In the genomic region with DNA sequence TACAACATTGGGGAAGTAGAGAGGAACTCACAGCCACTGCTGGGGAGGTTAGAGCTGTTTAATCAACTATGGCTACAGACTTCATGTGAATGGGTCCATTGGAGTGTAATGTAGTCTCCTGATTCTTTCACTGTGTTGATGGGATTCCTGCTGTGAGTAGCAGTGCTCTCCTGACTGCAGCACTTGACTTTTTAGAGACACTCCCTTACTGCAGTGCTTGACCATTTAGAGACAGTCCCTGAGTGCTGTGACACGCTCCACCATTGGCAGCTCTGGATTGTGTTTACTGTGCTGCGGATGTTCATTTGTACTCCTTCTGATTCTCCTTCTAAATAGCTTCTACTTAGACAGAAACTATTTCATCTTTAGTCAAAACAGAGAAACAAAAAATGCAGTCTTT, we compare ENCODE assay signal across 26 mouse cellular contexts. TPM values are rescaled to one million over a fixed set of nuclear protein-coding genes. Genes with fewer than 3 reads are reported as not detected.
DNase-seq lines count a peak whose midpoint lies in the region; ATAC-seq and TF ChIP-seq lines count a peak whose summit lies in the region.
"Had no signal": no experiment of that assay in that cellular context is flagged by ENCODE, and none has a peak within 500 bp of the region (broad histone marks: within the 10 kb centered on the region; RNA-seq: fewer than 3 reads in every experiment).

No protein-coding gene starts in this region.

- no peak for ATAC-seq in midbrain, embryonic 11.5 days (ENCODE audit: low FRiP score)
- no peak for ATAC-seq in midbrain, embryonic 14.5 days (ENCODE audit: low FRiP score, low TSS enrichment)
- ATAC-seq in hindbrain, embryonic 16.5 days, result no peak
- ATAC-seq: forebrain, embryonic 13.5 days had no signal

- no peak overlapping the region for H3K9ac ChIP-seq in midbrain, embryonic 11.5 days (ENCODE audit: low read length)
- no peak overlapping the region for H3K9ac ChIP-seq in midbrain, embryonic 14.5 days (replicated peaks; ENCODE audit: low read length)
- no peak overlapping the region for H3K9ac ChIP-seq in hindbrain, embryonic 16.5 days (ENCODE audit: low read depth, low read length)
- H3K9ac ChIP-seq: forebrain, embryonic 13.5 days; heart, embryonic 15.5 days; hindbrain, embryonic 13.5 days; kidney, embryonic 15.5 days; liver, embryonic 14.5 days; lung, embryonic 15.5 days; neural tube, embryonic 12.5 days had no signal

- TF ChIP-seq CTCF in layer of hippocampus, adult 2 months (conservative IDR thresholded peaks at IDR 0.05), result no peak

- peak overlapping the region; percentile 73; the same call in 1 of the 2 replicates for H3K27ac ChIP-seq in layer of hippocampus, adult 2 months
- H3K27ac ChIP-seq in midbrain, embryonic 11.5 days (ENCODE audit: low read depth, low read length), result no peak overlapping the region
- no peak overlapping the region for H3K27ac ChIP-seq in midbrain, embryonic 14.5 days (replicated peaks; ENCODE audit: low read depth, low read length)
- no peak overlapping the region for H3K27ac ChIP-seq in hindbrain, embryonic 16.5 days (ENCODE audit: low read depth, low read length)
- H3K27ac ChIP-seq: forebrain, embryonic 13.5 days; heart, embryonic 10.5 days; heart, embryonic 15.5 days; hindbrain, embryonic 13.5 days; kidney, embryonic 15.5 days; liver, embryonic 14.5 days; lung, embryonic 15.5 days; neural tube, embryonic 12.5 days had no signal

- no peaks in the 10 kb centered on the region for H3K4me1 ChIP-seq in midbrain, embryonic 11.5 days (ENCODE audit: control insufficient read depth, insufficient read depth, low read length)
- no peaks in the 10 kb centered on the region for H3K4me1 ChIP-seq in midbrain, embryonic 14.5 days (ENCODE audit: control insufficient read depth, insufficient read depth, low read length)
- H3K4me1 ChIP-seq in hindbrain, embryonic 16.5 days (ENCODE audit: control insufficient read depth, insufficient read depth, low read depth, low read length), result no peaks in the 10 kb centered on the region
- H3K4me1 ChIP-seq: heart, embryonic 10.5 days; hindbrain, embryonic 13.5 days; kidney, embryonic 15.5 days; lung, embryonic 15.5 days; neural tube, embryonic 12.5 days had no signal

- peaks cover 3% of the 10 kb centered on the region for H3K36me3 ChIP-seq in midbrain, embryonic 11.5 days (ENCODE audit: control insufficient read depth, insufficient read depth, low read length)
- H3K36me3 ChIP-seq in midbrain, embryonic 14.5 days (ENCODE audit: control insufficient read depth, insufficient read depth, low read length), result peaks cover 37% of the 10 kb centered on the region
- H3K36me3 ChIP-seq in hindbrain, embryonic 16.5 days (ENCODE audit: control insufficient read depth, insufficient read depth, low read length), result peaks cover 10% of the 10 kb centered on the region

- no peak for DNase-seq in layer of hippocampus, adult 2 months (ENCODE audit: low spot score in 2 of 2)
- DNase-seq in layer of hippocampus, adult 9-10 months (ENCODE audit: low spot score), result no peak
- peak; percentile 31 for DNase-seq in midbrain, embryonic 11.5 days (ENCODE audit: low spot score, missing footprints)
- DNase-seq in midbrain, embryonic 14.5 days, result no peak
- peak; percentile 89 for DNase-seq in R1 (ENCODE audit: low read depth, low spot score)
- DNase-seq in gastrocnemius, adult 18-20 months (ENCODE audit: low spot score), result no peak
- DNase-seq: adrenal gland, postnatal 14 days; cerebellum, adult 8-10 months; cerebellum, postnatal 25 days; gastrocnemius, postnatal 25 days; heart, adult 11 months; heart, postnatal 4 days; kidney, adult 11 months; kidney, postnatal 25 days; left cerebral cortex, postnatal 4 days; thymus, postnatal 4 days had no signal

- H3K9me3 ChIP-seq in midbrain, embryonic 11.5 days (ENCODE audit: control insufficient read depth, low read length), result no peaks in the 10 kb centered on the region
- H3K9me3 ChIP-seq in midbrain, embryonic 14.5 days (ENCODE audit: control insufficient read depth, low read length), result no peaks in the 10 kb centered on the region
- H3K9me3 ChIP-seq in hindbrain, embryonic 16.5 days (ENCODE audit: control insufficient read depth, low read length), result no peaks in the 10 kb centered on the region
- H3K9me3 ChIP-seq: forebrain, embryonic 13.5 days; heart, embryonic 10.5 days; heart, embryonic 15.5 days; hindbrain, embryonic 13.5 days; kidney, embryonic 15.5 days; lung, embryonic 15.5 days; neural tube, embryonic 12.5 days had no signal

- no peak overlapping the region for H3K4me3 ChIP-seq in layer of hippocampus, adult 2 months
- H3K4me3 ChIP-seq in midbrain, embryonic 11.5 days (ENCODE audit: low read depth, low read length), result no peak overlapping the region
- no peak overlapping the region for H3K4me3 ChIP-seq in midbrain, embryonic 14.5 days (replicated peaks; ENCODE audit: low read depth, low read length)
- no peak overlapping the region for H3K4me3 ChIP-seq in hindbrain, embryonic 16.5 days (ENCODE audit: low read length)
- H3K4me3 ChIP-seq: forebrain, embryonic 13.5 days; heart, embryonic 10.5 days; heart, embryonic 15.5 days; hindbrain, embryonic 13.5 days; kidney, embryonic 15.5 days; lung, embryonic 15.5 days; myocyte; neural tube, embryonic 12.5 days had no signal

- WGBS in midbrain, embryonic 11.5 days, result 56% methylated on average over 2 of the region's 2 CpGs
- 51% methylated on average over 2 of the region's 2 CpGs for WGBS in midbrain, embryonic 14.5 days
- WGBS in hindbrain, embryonic 16.5 days, result 42% methylated on average over 2 of the region's 2 CpGs

- no peaks in the 10 kb centered on the region for H3K27me3 ChIP-seq in midbrain, embryonic 11.5 days (ENCODE audit: control insufficient read depth, insufficient read depth, low read length)
- H3K27me3 ChIP-seq in midbrain, embryonic 14.5 days (ENCODE audit: control insufficient read depth, insufficient read depth, low read length), result no peaks in the 10 kb centered on the region
- no peaks in the 10 kb centered on the region for H3K27me3 ChIP-seq in hindbrain, embryonic 16.5 days (replicated peaks; ENCODE audit: control insufficient read depth, insufficient read depth, low read length)
- H3K27me3 ChIP-seq: forebrain, embryonic 13.5 days; heart, embryonic 15.5 days; hindbrain, embryonic 13.5 days; kidney, embryonic 15.5 days; lung, embryonic 15.5 days; neural tube, embryonic 12.5 days had no signal

- H3K4me2 ChIP-seq in midbrain, embryonic 11.5 days, result no peak overlapping the region
- H3K4me2 ChIP-seq in midbrain, embryonic 14.5 days (ENCODE audit: low read length), result no peak overlapping the region
- no peak overlapping the region for H3K4me2 ChIP-seq in hindbrain, embryonic 16.5 days (ENCODE audit: low read length)
- H3K4me2 ChIP-seq: forebrain, embryonic 13.5 days; heart, embryonic 15.5 days; hindbrain, embryonic 13.5 days; kidney, embryonic 15.5 days; lung, embryonic 15.5 days; neural tube, embryonic 12.5 days had no signal

RNA-seq across cellular contexts. Expression of a gene that starts 11.1 kb away (rescaled TPM):
- total RNA-seq in layer of hippocampus, adult 2 months (2021), result 10 to 100 TPM; 17.0 to 17.5 TPM
- polyA plus RNA-seq in midbrain, embryonic 11.5 days (2014; fragmentation: Nextera tagmentation; extraction: Ambion mirVana), result 10.6 and 12.6 TPM in 2 replicates
- polyA plus RNA-seq in midbrain, embryonic 14.5 days (2014; fragmentation: Nextera tagmentation; extraction: Ambion mirVana), result 16.3 and 22.1 TPM in 2 replicates
- polyA plus RNA-seq in hindbrain, embryonic 16.5 days (2015; fragmentation: Nextera tagmentation; extraction: Ambion mirVana), result 20.7 and 23.3 TPM in 2 replicates
- total RNA-seq in gastrocnemius, adult 18-20 months (2021), result 1 to 10 TPM; 5.4 to 6.4 TPM

RNA-seq across cellular contexts. Expression of a gene that starts 34.7 kb away (rescaled TPM):
- total RNA-seq in layer of hippocampus, adult 2 months (2021), result 1 to 10 TPM; 8.4 to 9.1 TPM
- polyA plus RNA-seq in midbrain, embryonic 11.5 days (2014; fragmentation: Nextera tagmentation; extraction: Ambion mirVana), result 8.6 and 10.8 TPM in 2 replicates
- polyA plus RNA-seq in midbrain, embryonic 14.5 days (2014; fragmentation: Nextera tagmentation; extraction: Ambion mirVana), result 7.0 and 12.3 TPM in 2 replicates
- polyA plus RNA-seq in hindbrain, embryonic 16.5 days (2015; fragmentation: Nextera tagmentation; extraction: Ambion mirVana), result 5.1 and 5.4 TPM in 2 replicates
- total RNA-seq in gastrocnemius, adult 18-20 months (2021), result 1 to 10 TPM; 4.2 to 4.6 TPM

RNA-seq across cellular contexts. Expression of a gene that starts 36.4 kb away (rescaled TPM):
- total RNA-seq in layer of hippocampus, adult 2 months (2021), result 10 to 100 TPM; 20.5 to 22.2 TPM
- polyA plus RNA-seq in midbrain, embryonic 11.5 days (2014; fragmentation: Nextera tagmentation; extraction: Ambion mirVana), result 14.7 and 15.3 TPM in 2 replicates
- 13.8 and 17.5 TPM in 2 replicates for polyA plus RNA-seq in midbrain, embryonic 14.5 days (2014; fragmentation: Nextera tagmentation; extraction: Ambion mirVana)
- polyA plus RNA-seq in hindbrain, embryonic 16.5 days (2015; fragmentation: Nextera tagmentation; extraction: Ambion mirVana), result 12.9 and 14.2 TPM in 2 replicates
- total RNA-seq in gastrocnemius, adult 18-20 months (2021), result 1 to 10 TPM; 7.9 to 8.1 TPM

RNA-seq across cellular contexts. Expression of a gene that starts 41.0 kb away (rescaled TPM):
- total RNA-seq in layer of hippocampus, adult 2 months (2021), result 1 to 10 TPM; 3.1 to 3.6 TPM
- polyA plus RNA-seq in midbrain, embryonic 11.5 days (2014; fragmentation: Nextera tagmentation; extraction: Ambion mirVana), result 11.7 and 13.0 TPM in 2 replicates
- 3.3 and 5.5 TPM in 2 replicates for polyA plus RNA-seq in midbrain, embryonic 14.5 days (2014; fragmentation: Nextera tagmentation; extraction: Ambion mirVana)
- 3.5 and 4.0 TPM in 2 replicates for polyA plus RNA-seq in hindbrain, embryonic 16.5 days (2015; fragmentation: Nextera tagmentation; extraction: Ambion mirVana)
- 10 to 100 TPM; 11.0 to 16.9 TPM for total RNA-seq in gastrocnemius, adult 18-20 months (2021)

Comparison
In these comparisons a context has a peak if more than half of its experiments do, and no peak if none do; other contexts are left out.
1. DNase-seq: peak in midbrain, embryonic 11.5 days (single experiment) and R1 (single experiment); none in layer of hippocampus, adult 2 months (0 of 2), layer of hippocampus, adult 9-10 months (single experiment), midbrain, embryonic 14.5 days (single experiment) and gastrocnemius, adult 18-20 months (single experiment).